Mouse (Mus musculus) kidney, postnatal 25 days (tissue): ENCODE data around the gene Adam22.
"Not testable (repeated sequence)": the region's sequence is repeated elsewhere in the genome, so short reads cannot be mapped to it uniquely, and the experiment has no call there.

Experiments used
- DNase-seq, 2 experiments: peaks; one replicate each; pipeline ENCODE4 v3.0.0; 2021; ENCODE audit warnings: mixed read lengths in 2 of 2

The Adam22 gene

GRCm38 (mm10) chr5:8055721-8056129 is 312.2 kb downstream of the Adam22 start:
- DNase-seq, result peak in 1 of 2 experiments; percentile 39

GRCm38 (mm10) chr5:8053827-8054226 is 314.1 kb downstream of the Adam22 start:
- DNase-seq, result no peak

GRCm38 (mm10) chr5:8045855-8046254 is 322.1 kb downstream of the Adam22 start, which contains the start of gene Sri:
Gene Sri (plus strand): TSS chr5:8046078.
- DNase-seq, result peak; percentile 53 to 80

- not testable (repeated sequence) for DNase-seq
Measured at GRCm38 (mm10) chr5:8034596-8034995, 333.4 kb downstream of the Adam22 start.
